Mouse (Mus musculus): ENCODE data around the gene Olig1. TPM values are rescaled to one million over a fixed set of nuclear protein-coding genes. Genes with fewer than 3 reads are reported as not detected.
"Not testable (repeated sequence)": the region's sequence is repeated elsewhere in the genome, so short reads cannot be mapped to it uniquely, and the experiment has no call there.

Olig1 gene
- polyA plus RNA-seq, 1 experiment: 0.17 TPM

DNA sequence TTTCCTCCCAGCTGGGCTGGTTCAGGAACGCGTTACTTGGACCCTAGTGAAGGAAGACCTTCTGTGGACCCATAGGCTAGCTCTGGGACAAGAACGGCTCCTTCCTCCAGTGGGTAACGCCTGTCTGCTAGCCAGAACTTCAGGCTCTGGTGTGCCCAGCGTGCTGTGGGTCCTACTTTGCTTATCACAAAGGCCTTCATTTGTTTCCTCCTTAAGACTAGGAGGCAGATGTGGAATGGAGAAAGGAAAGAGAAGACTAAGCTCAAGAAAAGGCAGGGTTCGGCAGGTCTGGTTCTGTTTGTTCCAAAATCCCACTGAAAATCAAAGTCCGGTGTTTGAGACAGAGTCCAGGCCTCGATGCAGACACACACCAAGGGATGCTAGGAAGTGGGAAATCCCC lies 39.9 kb upstream of the Olig1 start:
- no peaks in the 10 kb centered on the region for H3K4me1 ChIP-seq (ENCODE audit: control insufficient read depth, insufficient read depth, low read length)
- WGBS: 12% methylated on average over 8 of the region's 8 CpGs
- DNase-seq: no peak
- peaks cover 11% of the 10 kb centered on the region for H3K27me3 ChIP-seq (replicated peaks; ENCODE audit: control insufficient read depth, insufficient read depth, low read length)
- H3K27ac ChIP-seq (ENCODE audit: insufficient read depth, low read depth, low read length): no peak overlapping the region
- H3K4me3 ChIP-seq (ENCODE audit: insufficient read depth, low read depth, low read length): no peak overlapping the region
- TF ChIP-seq CTCF (conservative IDR thresholded peaks at IDR 0.05; ENCODE audit: insufficient read depth, insufficient read length, low read depth, low read length) (no peak), POLR2A (IDR thresholded peaks at IDR 0.05; ENCODE audit: low read depth, low read length) (no peak)
- H3K36me3 ChIP-seq (ENCODE audit: control insufficient read depth, insufficient read depth, low read length): no peaks in the 10 kb centered on the region

DNA sequence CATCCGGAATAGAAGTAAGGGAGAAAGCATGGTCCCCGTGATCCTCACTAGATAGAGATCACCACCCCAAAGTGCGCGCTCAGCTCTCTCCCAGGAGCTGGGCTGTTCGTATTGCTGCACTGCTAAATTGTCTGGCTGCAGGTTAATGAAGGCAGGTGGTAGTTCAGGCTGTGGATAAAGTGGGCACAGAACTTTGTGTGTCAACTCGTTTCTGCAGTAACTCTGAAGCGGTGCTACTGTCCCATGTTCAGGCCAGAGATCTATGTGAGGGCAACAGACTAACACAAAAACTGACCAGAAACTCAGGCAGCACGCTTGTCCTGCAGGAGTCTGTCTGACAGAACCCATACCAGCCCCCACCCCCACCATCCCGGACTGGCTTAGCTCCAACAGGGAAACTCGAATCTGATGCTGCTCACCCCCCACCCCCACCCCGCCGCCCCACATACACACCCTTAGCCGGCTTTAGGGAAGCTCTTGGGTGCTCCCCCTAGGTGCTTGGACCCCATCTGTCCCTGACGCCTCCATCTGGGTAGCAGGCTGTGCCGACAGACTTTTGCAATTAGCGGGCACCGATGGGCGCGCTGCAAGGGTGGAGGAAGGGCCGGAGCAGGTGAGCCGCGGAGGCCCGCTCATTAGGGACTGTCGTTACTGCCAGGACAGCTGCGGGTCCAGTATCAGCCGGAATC lies 37.6 kb upstream of the Olig1 start:
- Histone ChIP-seq H3K27ac (ENCODE audit: insufficient read depth, low read depth, low read length) (no peak overlapping the region), H3K36me3 (ENCODE audit: control insufficient read depth, insufficient read depth, low read length) (no peaks in the 10 kb centered on the region), H3K4me1 (ENCODE audit: control insufficient read depth, insufficient read depth, low read length) (no peaks in the 10 kb centered on the region), H3K4me3 (ENCODE audit: insufficient read depth, low read depth, low read length) (no peak overlapping the region), H3K27me3 (replicated peaks; ENCODE audit: control insufficient read depth, insufficient read depth, low read length) (peaks cover 2% of the 10 kb centered on the region; the same call in 1 of the 2 replicates)
- TF ChIP-seq POLR2A (IDR thresholded peaks at IDR 0.05; ENCODE audit: low read depth, low read length): no peak
- TF ChIP-seq CTCF (conservative IDR thresholded peaks at IDR 0.05; ENCODE audit: insufficient read depth, insufficient read length, low read depth, low read length): no peak
- DNase-seq: no peak
- WGBS: 4% methylated on average over 26 of the region's 26 CpGs

DNA sequence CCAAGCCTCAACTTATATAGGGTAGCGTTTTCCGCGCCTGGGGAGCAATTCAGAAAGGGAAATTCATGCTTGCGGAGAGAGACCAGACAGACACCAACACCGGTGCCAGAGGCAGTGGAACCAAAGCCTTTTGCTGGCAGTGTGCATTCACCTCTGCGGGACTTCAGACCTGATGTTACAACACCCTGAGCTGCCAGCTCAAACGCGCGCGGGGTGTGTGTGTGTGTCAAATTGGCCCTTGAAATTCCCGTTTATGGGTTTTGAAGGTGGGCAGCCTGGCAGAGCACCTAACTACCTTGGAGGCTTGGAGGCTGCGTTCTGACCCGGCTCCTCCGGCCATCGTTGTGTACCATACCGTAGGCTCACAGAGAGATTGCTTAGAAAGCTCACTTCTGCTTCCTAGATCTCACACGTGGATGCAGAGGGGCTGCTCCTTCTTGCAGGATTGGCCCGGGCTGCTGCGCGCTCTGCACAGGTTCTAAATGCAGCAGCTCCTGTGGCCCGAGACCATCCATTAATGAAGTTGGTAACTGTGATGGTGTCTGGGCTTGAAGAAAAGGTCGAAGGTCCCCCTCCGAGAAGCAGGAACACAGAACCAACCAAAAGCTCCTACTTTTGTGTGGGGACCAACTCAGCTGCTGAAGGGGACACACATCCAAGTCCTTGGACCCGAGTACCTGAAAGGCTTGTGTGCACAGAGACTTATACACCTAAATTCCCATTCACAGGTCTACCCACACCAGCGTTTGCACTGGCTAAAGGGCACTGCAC lies 36.9 kb upstream of the Olig1 start:
- H3K4me3 ChIP-seq (ENCODE audit: insufficient read depth, low read depth, low read length): no peak overlapping the region
- H3K27ac ChIP-seq (ENCODE audit: insufficient read depth, low read depth, low read length): no peak overlapping the region
- no peak for TF ChIP-seq POLR2A (IDR thresholded peaks at IDR 0.05; ENCODE audit: low read depth, low read length)
- no peak for TF ChIP-seq CTCF (conservative IDR thresholded peaks at IDR 0.05; ENCODE audit: insufficient read depth, insufficient read length, low read depth, low read length)
- WGBS: 3% methylated on average over 25 of the region's 25 CpGs
- H3K4me1 ChIP-seq (ENCODE audit: control insufficient read depth, insufficient read depth, low read length): no peaks in the 10 kb centered on the region
- H3K36me3 ChIP-seq (ENCODE audit: control insufficient read depth, insufficient read depth, low read length): no peaks in the 10 kb centered on the region
- no peak for DNase-seq
- H3K27me3 ChIP-seq (replicated peaks; ENCODE audit: control insufficient read depth, insufficient read depth, low read length): 0 out of 2 replicates have a peak, but pooled peaks cover 2% of the 10 kb centered on the region

DNA sequence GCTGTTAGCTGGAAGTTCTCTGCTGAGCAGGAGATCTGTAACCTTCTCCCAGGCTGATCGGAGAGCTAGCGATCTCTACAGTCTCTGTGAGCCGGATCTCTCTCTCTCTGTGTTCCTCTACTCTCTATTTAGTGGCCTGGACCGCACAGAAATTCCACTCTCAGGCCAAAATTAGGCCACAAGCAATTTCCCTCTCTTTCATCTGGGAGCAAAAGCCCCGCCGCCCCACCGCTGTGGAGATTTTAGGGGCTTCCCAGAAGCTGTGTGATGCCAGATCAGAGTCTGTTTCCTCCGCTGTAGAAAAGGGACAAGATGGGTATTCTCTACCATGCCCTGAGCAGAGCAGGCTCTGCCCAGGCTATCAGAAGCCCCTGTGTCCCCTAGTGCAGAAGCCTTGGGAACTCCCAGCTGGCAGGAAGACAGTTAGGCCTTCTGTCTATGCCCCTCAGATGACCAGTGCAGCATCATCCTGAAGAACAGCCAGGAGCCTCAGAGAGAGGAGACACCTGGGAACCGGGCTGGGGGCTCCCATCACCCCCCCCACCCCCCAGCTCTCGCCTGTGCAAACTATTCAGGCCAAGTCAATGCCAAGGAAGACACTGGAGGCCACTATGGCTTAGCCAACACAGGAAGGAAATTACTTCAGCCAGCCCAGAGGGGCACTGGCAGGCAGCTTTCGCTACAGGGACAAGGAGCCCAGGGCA lies 36.2 kb upstream of the Olig1 start:
- Histone ChIP-seq H3K36me3 (ENCODE audit: control insufficient read depth, insufficient read depth, low read length) (no peaks in the 10 kb centered on the region), H3K4me1 (ENCODE audit: control insufficient read depth, insufficient read depth, low read length) (no peaks in the 10 kb centered on the region), H3K4me3 (ENCODE audit: insufficient read depth, low read depth, low read length) (no peak overlapping the region), H3K27me3 (replicated peaks; ENCODE audit: control insufficient read depth, insufficient read depth, low read length) (no peaks in the 10 kb centered on the region), H3K27ac (ENCODE audit: insufficient read depth, low read depth, low read length) (no peak overlapping the region)
- no peak for DNase-seq
- 11% methylated on average over 11 of the region's 11 CpGs for WGBS
- no peak for TF ChIP-seq POLR2A (IDR thresholded peaks at IDR 0.05; ENCODE audit: low read depth, low read length)
- no peak for TF ChIP-seq CTCF (conservative IDR thresholded peaks at IDR 0.05; ENCODE audit: insufficient read depth, insufficient read length, low read depth, low read length)

DNA sequence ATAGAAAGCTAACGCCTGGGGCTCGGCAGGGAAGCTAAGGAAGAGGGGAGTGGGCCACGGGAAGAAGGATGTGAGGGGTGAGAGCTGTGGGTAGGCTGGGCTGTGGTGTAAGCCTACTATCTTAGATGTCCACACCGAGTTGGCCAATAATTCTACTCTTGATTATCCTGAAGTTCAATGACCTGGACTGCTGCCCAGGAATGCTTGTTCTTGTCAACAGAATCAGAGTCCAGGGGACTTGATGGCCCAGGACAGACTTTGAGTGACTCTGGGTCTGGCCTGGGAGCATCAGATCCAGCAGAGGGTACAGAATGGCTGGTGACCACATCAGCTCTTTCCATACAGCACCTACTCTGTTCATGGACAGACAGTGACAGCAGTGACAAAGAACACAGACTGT lies 30.5 kb upstream of the Olig1 start:
- TF ChIP-seq CTCF (conservative IDR thresholded peaks at IDR 0.05; ENCODE audit: insufficient read depth, insufficient read length, low read depth, low read length) (no peak), POLR2A (IDR thresholded peaks at IDR 0.05; ENCODE audit: low read depth, low read length) (no peak)
- 62% methylated on average over 4 of the region's 4 CpGs for WGBS
- H3K36me3 ChIP-seq (ENCODE audit: control insufficient read depth, insufficient read depth, low read length): no peaks in the 10 kb centered on the region
- no peak for DNase-seq
- H3K4me3 ChIP-seq (ENCODE audit: insufficient read depth, low read depth, low read length): no peak overlapping the region
- no peaks in the 10 kb centered on the region for H3K4me1 ChIP-seq (ENCODE audit: control insufficient read depth, insufficient read depth, low read length)
- H3K27ac ChIP-seq (ENCODE audit: insufficient read depth, low read depth, low read length): no peak overlapping the region
- H3K27me3 ChIP-seq (replicated peaks; ENCODE audit: control insufficient read depth, insufficient read depth, low read length): no peaks in the 10 kb centered on the region

DNA sequence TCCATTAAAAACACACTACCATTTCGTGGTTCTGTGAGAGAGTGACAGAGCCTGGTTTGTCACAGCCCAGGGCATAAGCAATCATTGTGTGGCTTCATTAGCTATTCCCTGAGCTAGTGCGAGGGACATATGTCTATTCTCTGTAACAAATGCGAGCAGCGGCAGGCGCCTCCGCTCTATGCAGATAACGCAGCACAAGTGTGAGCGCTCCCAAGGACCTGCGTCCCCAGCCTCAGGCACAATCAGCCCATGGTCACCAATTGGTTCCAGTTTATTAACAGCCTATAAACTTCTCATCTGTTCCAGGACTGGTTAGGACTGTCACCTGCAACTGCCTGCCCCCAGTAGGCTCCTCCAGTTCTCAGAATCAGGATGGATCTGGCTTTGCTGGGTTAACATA lies 23.3 kb upstream of the Olig1 start:
- Histone ChIP-seq H3K27me3 (replicated peaks; ENCODE audit: control insufficient read depth, insufficient read depth, low read length) (no peaks in the 10 kb centered on the region), H3K27ac (ENCODE audit: insufficient read depth, low read depth, low read length) (no peak overlapping the region), H3K36me3 (ENCODE audit: control insufficient read depth, insufficient read depth, low read length) (no peaks in the 10 kb centered on the region), H3K4me1 (ENCODE audit: control insufficient read depth, insufficient read depth, low read length) (no peaks in the 10 kb centered on the region), H3K4me3 (ENCODE audit: insufficient read depth, low read depth, low read length) (no peak overlapping the region)
- WGBS: 59% methylated on average over 9 of the region's 9 CpGs
- no peak for DNase-seq
- TF ChIP-seq POLR2A (IDR thresholded peaks at IDR 0.05; ENCODE audit: low read depth, low read length) (no peak), CTCF (conservative IDR thresholded peaks at IDR 0.05; ENCODE audit: insufficient read depth, insufficient read length, low read depth, low read length) (no peak)

DNA sequence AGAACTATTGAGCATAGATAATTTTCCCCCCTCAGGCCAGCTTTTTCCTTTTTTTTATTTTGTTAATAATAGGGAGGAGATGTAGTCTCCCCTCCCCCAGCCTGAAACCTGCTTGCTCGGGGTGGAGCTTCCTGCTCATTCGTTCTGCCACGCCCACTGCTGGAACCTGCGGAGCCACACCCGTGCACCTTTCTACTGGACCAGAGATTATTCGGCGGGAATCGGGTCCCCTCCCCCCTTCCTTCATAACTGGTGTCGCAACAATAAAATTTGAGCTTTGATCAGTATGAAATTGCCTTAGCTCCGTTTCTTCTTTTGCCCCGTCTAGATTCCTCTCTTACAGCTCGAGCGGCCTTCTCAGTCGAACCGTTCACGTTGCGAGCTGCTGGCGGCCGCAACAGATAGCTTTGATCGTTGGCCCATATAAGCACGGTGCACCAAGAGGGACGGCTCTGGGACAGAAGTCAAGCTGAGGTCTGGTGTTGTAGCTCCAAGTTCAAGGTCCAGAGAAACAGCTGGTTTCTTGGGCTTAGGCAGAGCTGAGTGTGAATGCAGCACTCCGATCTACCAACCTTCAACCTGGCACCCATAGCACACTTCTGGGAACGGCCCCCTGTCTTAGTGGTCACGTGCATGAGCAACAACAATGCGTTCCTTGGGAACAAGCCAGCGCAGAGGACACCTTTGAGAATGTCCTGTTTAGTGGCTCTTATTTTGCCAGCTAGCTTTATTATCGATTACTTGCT lies 14.0 kb upstream of the Olig1 start:
- not testable (repeated sequence) for H3K27ac ChIP-seq (ENCODE audit: insufficient read depth, low read depth, low read length); H3K4me1 ChIP-seq (ENCODE audit: control insufficient read depth, insufficient read depth, low read length); H3K4me3 ChIP-seq (ENCODE audit: insufficient read depth, low read depth, low read length); H3K27me3 ChIP-seq (replicated peaks; ENCODE audit: control insufficient read depth, insufficient read depth, low read length); H3K36me3 ChIP-seq (ENCODE audit: control insufficient read depth, insufficient read depth, low read length)
- WGBS: 11% methylated on average over 24 of the region's 28 CpGs
- peak; percentile 59 for DNase-seq

Measured in kidney, adult 2 months (tissue).